Mouse (Mus musculus) intestine, postnatal 0 days (tissue): ENCODE measurements around the gene Tlr12. TPM values are rescaled to one million over a fixed set of nuclear protein-coding genes. Genes with fewer than 3 reads are reported as not detected.
"Not testable (repeated sequence)": the region's sequence is repeated elsewhere in the genome, so short reads cannot be mapped to it uniquely, and the experiment has no call there.

Source experiments
- ATAC-seq: fragments of 200-750 bp; cut with Nextera tagmentation; 2 replicates; pipeline ENCODE4 v1.8.0; 2017; ENCODE audit warnings: mild to moderate bottlenecking, moderate TSS enrichment, moderate library complexity
- H3K27ac ChIP-seq: fragments of 300-500 bp; sonication (generic); 2 replicates; pipeline ENCODE4 v1.5.1; 2014; ENCODE audit warnings: mild to moderate bottlenecking, low read depth, low read length, moderate library complexity
- H3K27me3 ChIP-seq: fragments of 300-500 bp; sonication (generic); replicated peaks from 2 replicates; pipeline ENCODE4 v1.6.1; 2014; ENCODE audit warnings: low read length, mixed read lengths; ENCODE audit not compliant: control insufficient read depth, insufficient read depth
- H3K36me3 ChIP-seq: fragments of 300-500 bp; sonication (generic); 2 replicates; pipeline ENCODE4 v1.6.1; 2014; ENCODE audit warnings: mild to moderate bottlenecking, moderate library complexity; ENCODE audit not compliant: control insufficient read depth, insufficient read depth
- H3K4me1 ChIP-seq: fragments of 300-500 bp; sonication (generic); replicated peaks from 2 replicates; pipeline ENCODE4 v1.6.1; 2014; ENCODE audit warnings: antibody characterized with exemption, low read length, mixed read lengths; ENCODE audit not compliant: control insufficient read depth, insufficient read depth
- H3K4me2 ChIP-seq: fragments of 300-500 bp; sonication (generic); replicated peaks from 2 replicates; pipeline ENCODE4 v1.6.1; 2014; ENCODE audit warnings: low read depth, mild to moderate bottlenecking, moderate library complexity
- H3K4me3 ChIP-seq: fragments of 300-500 bp; sonication (generic); 2 replicates; pipeline ENCODE4 v1.5.1; 2014; ENCODE audit warnings: low read depth, low read length
- H3K9ac ChIP-seq: fragments of 300-500 bp; sonication (generic); 2 replicates; pipeline ENCODE4 v1.6.1; 2014; ENCODE audit warnings: mild to moderate bottlenecking, low read depth, low read length
- H3K9me3 ChIP-seq: fragments of 300-500 bp; sonication (generic); 2 replicates; pipeline ENCODE4 v1.6.1; 2016; ENCODE audit warnings: mixed run types; ENCODE audit not compliant: control insufficient read depth
- CTCF ChIP-seq: sonication (generic); IDR thresholded peaks from 2 replicates; pipeline ENCODE4 v1.5.1; 2016; ENCODE audit warnings: low read depth, mild to moderate bottlenecking, control low read depth, antibody characterized with exemption, moderate library complexity
- WGBS: fragments of 180-500 bp; shearing (Covaris S2); extraction: QIAGEN DNeasy Blood & Tissue Kit; methylation state at CpG from one replicate; pipeline ENCODE4 v1.1.7; 2014; 5-methylcytosine and 5-hydroxymethylcytosine counted together
- polyA plus RNA-seq: library from polyadenylated mRNA; unstranded; fragments of >200 nt; fragmentation: Nextera tagmentation; extraction: Ambion mirVana; gene quantifications from 2 replicates; pipeline ENCODE4 v1.2.1, GENCODE M21; 2015

Gene Tlr12
- polyA plus RNA-seq, 1 experiment from 2014 or later, result 2.1 TPM

- 82% methylated on average over 8 of the region's 8 CpGs for WGBS
- ATAC-seq, result no peak
- no peaks in the 10 kb centered on the region for H3K4me1 ChIP-seq
- no peak overlapping the region for H3K4me3 ChIP-seq
- no peak overlapping the region for H3K4me2 ChIP-seq
- H3K9me3 ChIP-seq, result no peaks in the 10 kb centered on the region
- no peaks in the 10 kb centered on the region for H3K36me3 ChIP-seq
- H3K27me3 ChIP-seq, result no peaks in the 10 kb centered on the region
- H3K27ac ChIP-seq, result no peak overlapping the region
- no peak overlapping the region for H3K9ac ChIP-seq
- no peak for TF ChIP-seq CTCF
Observed at GRCm38 (mm10) chr4:128621109-128621508, 2.7 kb upstream of the Tlr12 start.

- whole genome bisulfite sequencing, result 61% methylated on average over 6 of the region's 6 CpGs
- Histone ChIP-seq H3K4me2 (no peak overlapping the region), H3K36me3 (no peaks in the 10 kb centered on the region), H3K9ac (no peak overlapping the region), H3K27me3 (no peaks in the 10 kb centered on the region), H3K27ac (no peak overlapping the region), H3K4me3 (no peak overlapping the region), H3K9me3 (no peaks in the 10 kb centered on the region), H3K4me1 (no peaks in the 10 kb centered on the region)
- ATAC-seq, result no peak
- TF ChIP-seq CTCF, result no peak
Observed at GRCm38 (mm10) chr4:128620572-128620971, 2.2 kb upstream of the Tlr12 start.

- Histone ChIP-seq H3K4me1 (no peaks in the 10 kb centered on the region), H3K27ac (no peak overlapping the region), H3K4me3 (no peak overlapping the region), H3K9me3 (no peaks in the 10 kb centered on the region), H3K9ac (no peak overlapping the region), H3K4me2 (no peak overlapping the region), H3K27me3 (no peaks in the 10 kb centered on the region), H3K36me3 (no peaks in the 10 kb centered on the region)
- ATAC-seq, result no peak
- 41% methylated on average over 2 of the region's 2 CpGs for whole genome bisulfite sequencing
- no peak for TF ChIP-seq CTCF
Observed at GRCm38 (mm10) chr4:128618963-128619362, 544 bp upstream of the Tlr12 start.

- Histone ChIP-seq H3K9me3 (no peaks in the 10 kb centered on the region), H3K36me3 (no peaks in the 10 kb centered on the region), H3K4me1 (no peaks in the 10 kb centered on the region), H3K4me2 (no peak overlapping the region), H3K27ac (no peak overlapping the region), H3K9ac (no peak overlapping the region), H3K4me3 (no peak overlapping the region), H3K27me3 (no peaks in the 10 kb centered on the region)
- WGBS, result 74% methylated on average over 17 of the region's 17 CpGs
- TF ChIP-seq CTCF, result no peak
- no peak for ATAC-seq
Observed at GRCm38 (mm10) chr4:128617363-128618120, 877 bp downstream of the Tlr12 start.

- no peaks in the 10 kb centered on the region for H3K27me3 ChIP-seq
- TF ChIP-seq CTCF, result no peak
- WGBS, result 93% methylated on average over 14 of the region's 14 CpGs
- no peaks in the 10 kb centered on the region for H3K4me1 ChIP-seq
- no peak overlapping the region for H3K4me2 ChIP-seq
- H3K9me3 ChIP-seq, result no peaks in the 10 kb centered on the region
- no peaks in the 10 kb centered on the region for H3K36me3 ChIP-seq
- H3K9ac ChIP-seq, result no peak overlapping the region
- H3K27ac ChIP-seq, result no peak overlapping the region
- H3K4me3 ChIP-seq, result no peak overlapping the region
- ATAC-seq, result no peak
Observed at GRCm38 (mm10) chr4:128615761-128616160, 2.7 kb downstream of the Tlr12 start.

- Histone ChIP-seq H3K4me2 (no peak overlapping the region), H3K27me3 (no peaks in the 10 kb centered on the region), H3K27ac (no peak overlapping the region), H3K36me3 (no peaks in the 10 kb centered on the region), H3K9me3 (no peaks in the 10 kb centered on the region), H3K4me3 (no peak overlapping the region), H3K4me1 (no peaks in the 10 kb centered on the region), H3K9ac (no peak overlapping the region)
- 20% methylated on average over 8 of the region's 8 CpGs for WGBS
- no peak for ATAC-seq
- TF ChIP-seq CTCF, result peak; percentile 87
Observed at GRCm38 (mm10) chr4:128613326-128613725, 5.1 kb downstream of the Tlr12 start.

- not testable (repeated sequence) for H3K27me3 ChIP-seq, H3K9me3 ChIP-seq, H3K36me3 ChIP-seq, H3K4me3 ChIP-seq, H3K4me1 ChIP-seq, H3K9ac ChIP-seq, H3K27ac ChIP-seq, ATAC-seq, H3K4me2 ChIP-seq
- WGBS, result 76% methylated on average over 3 of the region's 3 CpGs
Observed at GRCm38 (mm10) chr4:128611726-128612125, 6.7 kb downstream of the Tlr12 start.
